Mouse (Mus musculus): ENCODE data around the gene Plaur.
A peak's percentile ranks its signal among the peaks of the same experiment; 100 is the strongest.

Plaur gene

DNA sequence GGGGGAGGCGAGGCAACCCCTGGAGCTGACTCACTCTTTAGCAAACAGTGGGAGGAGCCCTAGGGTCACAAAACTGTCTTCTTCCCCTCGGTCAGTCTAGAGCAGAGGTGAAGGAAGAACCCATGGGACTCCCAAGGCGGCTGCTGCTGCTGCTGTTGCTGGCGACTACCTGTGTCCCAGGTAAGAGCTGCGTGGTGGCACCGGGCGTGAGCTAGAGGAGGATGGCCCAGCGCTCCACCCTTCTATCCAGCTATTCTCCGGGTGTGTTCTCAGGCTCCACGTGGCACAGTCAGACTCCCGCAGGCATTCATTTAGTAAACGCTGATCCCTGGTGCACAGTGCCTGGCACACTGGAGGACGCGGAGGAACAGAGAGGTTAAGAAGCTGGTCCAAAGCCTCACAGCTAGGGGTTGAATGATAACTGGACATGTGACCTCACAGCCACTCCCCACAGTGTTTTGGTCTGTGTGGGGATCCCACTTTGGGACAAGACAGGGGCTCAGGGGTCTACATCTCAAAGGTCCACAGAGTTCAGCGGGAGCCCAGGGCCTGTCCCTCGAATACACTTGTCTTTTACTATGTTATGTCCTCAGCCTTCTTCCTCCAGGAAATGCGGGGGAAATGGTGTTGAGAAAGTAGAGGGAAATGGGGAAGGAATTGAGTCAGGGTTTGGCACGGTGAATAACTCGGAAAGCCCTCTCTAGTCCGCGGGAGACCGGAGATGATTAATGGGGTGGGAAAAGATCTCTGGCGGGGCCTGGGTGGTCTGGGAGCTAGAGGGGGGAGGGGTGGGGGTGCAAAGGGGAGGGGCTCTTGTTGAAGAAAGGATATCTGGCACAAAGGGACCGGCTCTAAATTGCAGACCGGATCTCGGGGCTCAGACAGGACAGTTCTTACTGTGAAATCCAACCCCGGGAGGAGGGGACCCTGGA, at the start of gene Plaur:
TSS of gene Plaur (plus strand) at position 97 of the 932 bp plus-strand sequence.
- DNase-seq = no peak

DNA sequence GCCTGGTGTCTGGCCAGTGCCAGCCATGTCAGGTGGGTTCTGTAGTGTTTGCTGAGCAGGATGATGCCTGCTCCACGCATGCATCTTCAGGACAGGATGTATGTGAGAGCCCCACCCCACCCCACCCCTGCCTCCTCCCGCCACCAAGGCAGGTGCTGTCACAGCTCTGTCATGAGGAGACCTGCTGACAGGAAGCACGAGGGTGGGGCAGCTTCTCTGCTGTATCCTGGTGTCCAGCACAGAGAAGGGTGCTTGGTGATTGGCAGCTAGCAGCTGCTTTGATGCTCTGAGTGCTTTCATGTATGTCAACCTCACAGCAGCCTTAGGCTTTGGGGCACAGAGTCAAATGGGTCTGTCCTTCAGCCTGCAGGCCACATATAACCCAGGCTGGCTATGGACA, 48.7 kb upstream of the Plaur start:
- DNase-seq = no peak

DNA sequence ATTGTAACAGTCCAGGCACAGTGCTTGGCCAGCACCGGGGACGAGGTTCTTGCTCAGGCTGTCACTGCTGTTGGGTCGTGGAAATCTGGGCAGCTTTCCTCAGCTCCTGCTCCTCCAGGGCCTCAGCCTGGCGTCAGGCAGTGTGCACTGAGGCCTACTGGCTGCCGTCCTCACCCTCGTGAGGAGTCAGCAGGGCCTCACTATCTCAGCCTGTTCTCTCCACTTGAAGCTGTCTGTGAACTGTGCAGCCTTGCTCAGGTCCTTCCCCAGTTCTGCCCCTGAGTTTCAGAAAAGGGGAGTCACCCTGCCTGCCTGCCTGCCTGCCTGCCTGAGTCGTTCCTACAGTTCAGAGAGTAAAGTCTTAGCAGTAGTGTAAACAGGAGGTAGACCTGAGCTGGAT, 47.0 kb upstream of the Plaur start:
- DNase-seq = no peak

DNA sequence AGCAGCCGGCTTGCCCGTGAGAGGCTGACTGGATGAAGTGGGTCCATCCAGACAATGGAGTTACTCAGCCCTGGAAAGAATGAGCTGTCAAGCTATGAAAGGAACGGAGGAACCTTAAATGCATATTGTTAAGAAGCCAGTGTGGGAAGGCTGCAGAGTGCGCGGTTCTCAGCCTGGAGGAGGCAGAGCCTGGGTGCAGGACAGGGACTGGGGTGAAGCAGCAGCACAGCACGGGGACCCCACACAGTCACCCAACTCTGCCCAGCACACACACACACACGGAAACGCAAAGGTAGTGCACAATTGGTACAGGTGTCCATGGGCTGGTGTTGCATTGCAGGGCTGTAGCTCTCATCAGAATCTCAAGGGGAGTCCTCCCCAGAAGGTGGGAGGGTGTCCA, 42.7 kb upstream of the Plaur start:
- DNase-seq = no peak

DNA sequence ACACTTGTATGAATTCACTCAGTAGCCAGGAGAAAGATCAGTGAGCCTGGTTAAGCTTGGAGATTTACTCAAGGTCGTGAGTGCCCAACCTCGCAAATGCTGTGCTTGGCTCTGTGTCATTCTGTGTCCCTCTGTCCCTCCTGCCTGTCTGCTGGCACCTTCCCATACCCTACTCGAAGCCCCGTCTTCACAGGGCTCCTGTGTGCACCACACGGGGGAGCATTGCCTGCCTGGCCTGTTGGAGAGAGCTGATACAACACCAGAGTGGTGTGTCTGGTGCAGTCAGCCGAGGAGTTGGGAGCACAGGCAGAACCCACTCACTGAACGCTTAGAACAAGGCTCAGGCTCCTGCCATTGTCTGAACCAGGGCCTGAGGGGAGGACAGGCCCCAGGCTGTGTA, 40.6 kb upstream of the Plaur start:
- no peak for DNase-seq

DNA sequence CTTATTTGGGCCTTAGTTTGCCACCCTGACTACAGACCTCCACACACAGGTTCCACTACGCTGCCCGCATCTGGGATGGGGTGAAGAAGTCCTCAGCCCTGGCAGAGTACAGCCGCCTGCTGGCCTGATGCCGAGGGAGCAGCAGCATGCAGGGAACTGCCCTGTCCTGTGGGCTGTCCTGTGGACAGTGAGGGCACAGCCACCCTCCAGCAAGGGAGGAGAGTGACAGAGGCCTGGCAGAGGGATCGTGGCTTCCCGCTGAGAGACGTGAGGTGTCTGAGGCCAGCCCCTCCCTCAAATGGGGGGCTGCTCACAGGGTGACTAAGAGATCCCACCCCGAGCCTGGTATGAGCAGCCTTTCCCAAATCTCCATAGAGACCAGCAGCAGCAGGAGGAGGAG, 40.0 kb upstream of the Plaur start:
- DNase-seq = peak; percentile 41 to 64

DNA sequence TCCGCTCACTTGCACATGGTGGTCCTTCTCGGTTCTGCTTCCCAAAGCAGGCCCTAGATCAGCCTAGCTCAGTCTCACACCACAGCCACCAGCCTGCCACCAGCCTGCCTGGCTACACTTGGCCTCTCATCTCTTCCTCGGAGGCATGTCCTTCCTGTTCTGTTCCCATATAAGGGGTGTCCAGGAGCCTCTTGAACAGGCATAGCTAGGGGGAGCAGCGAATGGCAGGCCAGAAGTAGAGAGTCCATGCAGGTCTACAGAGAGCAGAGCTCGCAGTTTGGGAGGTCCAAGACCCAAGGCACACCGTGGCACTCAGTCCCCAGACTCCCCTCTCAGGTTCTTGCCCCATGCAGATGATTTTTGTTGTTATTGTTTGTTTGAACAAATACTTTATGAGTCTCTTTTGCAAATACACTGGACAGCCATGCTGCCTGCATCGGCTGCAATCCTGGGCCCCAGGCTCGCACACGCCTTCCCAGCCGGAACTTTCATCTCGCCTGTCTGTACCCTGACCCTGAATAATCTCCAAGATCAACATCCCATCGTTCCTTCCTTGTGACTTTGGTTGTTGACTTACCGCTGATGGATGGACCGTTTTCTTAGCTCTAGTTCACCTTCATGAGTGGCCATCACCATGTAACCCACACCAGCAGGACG, 39.0 kb upstream of the Plaur start:
- DNase-seq = no peak

DNA sequence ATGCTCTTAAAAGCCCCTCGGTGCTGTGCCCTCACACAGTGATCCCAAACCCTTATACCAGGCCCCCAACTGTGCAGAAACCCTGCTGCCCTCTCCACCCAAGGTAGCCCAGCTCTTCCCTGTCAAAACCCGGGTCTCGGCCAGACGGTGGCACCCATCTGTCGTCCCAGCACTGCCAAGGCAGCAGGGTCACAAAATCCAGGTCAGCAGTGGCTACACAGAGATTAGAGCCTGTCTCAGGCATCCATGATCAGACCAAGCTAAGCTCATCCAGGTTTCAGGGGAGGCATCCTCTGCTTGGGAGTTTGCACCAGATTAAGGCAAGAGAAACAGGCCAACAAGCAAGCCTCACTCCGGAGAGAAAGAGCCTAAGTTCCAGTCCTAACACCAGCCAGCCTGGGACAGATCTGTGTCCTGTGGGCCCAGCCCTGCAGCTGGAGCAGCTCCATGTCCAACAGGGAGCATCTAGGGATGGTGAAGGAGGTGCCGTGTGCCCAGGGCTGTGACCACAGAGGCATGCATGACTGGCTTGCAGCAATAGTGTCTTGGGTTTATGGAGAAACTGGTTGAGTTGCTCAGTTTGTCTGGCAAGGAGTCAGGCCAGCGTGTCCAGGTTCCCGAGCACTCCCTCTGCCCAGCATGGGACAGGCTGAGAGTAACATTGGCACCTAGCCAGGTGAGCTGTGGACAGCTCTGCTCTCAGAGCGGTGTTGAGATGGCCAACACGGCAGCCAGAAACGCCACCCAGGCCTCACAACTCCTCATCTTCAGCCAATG, 38.1 kb upstream of the Plaur start:
- peak; percentile 77 to 82 for DNase-seq

DNA sequence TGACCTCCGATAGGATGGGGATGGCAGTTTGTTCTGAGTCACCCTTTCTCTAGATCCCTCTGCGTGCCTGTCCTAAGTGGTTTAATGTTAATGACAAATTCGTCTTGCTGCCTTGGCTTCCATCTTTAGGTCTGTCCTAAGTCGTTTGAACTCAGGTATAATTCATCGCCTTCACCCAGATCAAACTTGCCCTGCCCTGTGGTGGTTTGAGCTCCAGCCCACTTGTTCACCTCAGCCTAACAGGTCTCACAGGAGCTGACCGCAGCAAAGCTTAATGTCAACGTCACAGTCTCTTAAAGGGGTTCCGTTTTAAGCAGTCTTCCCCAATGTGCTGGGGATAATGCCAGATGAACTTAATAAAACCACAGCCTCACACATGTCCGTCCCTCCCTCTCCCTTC, 36.4 kb upstream of the Plaur start:
- no peak for DNase-seq

DNA sequence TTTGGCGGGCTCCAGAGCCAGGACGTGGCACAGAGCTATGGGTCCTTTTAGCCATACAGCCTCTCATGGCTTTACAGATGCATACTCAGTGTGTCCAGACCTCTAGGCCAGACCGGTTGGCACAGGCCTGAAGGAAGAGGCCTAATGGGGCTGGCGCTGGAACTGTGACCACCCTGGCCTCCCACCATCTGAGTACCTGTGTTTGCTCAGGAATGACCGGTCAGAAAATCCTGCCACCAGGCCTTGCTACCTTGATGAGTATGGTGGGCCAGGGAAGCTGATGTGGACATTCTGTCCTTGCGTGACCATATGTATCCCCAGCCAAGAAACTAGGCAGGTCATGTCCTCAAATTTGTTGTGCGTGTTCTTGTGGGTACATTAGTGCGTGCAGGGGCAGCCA, 35.1 kb upstream of the Plaur start:
- DNase-seq = no peak

DNA sequence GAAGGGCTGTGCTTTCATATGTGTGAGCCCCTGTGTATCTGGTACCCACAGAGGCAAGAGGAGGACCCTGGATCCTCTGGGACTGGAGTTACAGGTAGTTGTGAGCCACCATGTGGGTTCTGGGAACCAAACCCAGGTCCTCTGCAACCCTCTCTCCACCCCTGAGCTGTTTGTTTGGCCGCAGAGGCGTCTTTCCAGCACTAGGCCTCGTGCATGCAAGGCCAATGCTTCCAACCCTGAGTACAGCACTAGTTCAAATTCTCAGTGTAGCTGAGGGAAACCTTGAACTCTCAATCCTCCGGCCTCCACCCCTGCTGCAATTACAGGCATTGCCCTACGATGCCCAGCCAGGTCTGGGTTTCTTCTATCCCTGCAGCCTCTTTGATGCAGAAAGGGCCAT, 33.6 kb upstream of the Plaur start:
- no peak for DNase-seq

DNA sequence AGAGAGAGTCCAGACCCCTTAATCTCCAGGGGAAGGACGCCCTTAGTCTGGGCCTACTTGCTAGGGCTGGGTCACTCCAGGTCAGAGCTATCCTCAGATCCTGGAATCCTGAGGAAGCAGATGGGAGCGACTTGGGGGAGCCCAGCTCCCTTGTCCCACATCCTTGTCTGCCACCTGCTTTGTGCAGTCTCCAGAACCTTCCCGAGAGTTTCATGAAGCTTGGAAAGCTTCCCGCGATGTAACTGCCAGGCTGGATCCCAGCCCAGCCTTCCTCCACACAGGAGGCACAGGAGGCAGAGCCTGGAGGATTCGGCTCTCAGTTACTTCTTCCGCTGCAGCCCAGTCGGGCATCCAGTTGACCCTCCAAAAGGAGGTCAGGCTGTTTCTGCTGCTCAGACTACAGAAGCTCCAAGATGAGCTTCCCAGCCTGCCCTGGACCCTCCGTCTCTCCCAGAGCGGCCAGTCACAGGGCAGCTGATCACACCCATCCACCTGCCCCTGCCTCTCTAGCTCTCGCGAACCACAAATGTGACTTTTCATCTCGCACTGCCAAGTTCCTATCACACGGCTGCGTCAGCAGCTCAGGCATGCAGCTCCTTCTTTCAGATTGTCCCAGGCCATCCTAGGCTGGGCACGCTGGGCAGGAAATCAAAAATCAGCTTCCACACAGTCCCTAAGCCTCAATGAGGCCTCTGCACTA, 32.7 kb upstream of the Plaur start:
- peak; percentile 94 to 96 for DNase-seq

DNA sequence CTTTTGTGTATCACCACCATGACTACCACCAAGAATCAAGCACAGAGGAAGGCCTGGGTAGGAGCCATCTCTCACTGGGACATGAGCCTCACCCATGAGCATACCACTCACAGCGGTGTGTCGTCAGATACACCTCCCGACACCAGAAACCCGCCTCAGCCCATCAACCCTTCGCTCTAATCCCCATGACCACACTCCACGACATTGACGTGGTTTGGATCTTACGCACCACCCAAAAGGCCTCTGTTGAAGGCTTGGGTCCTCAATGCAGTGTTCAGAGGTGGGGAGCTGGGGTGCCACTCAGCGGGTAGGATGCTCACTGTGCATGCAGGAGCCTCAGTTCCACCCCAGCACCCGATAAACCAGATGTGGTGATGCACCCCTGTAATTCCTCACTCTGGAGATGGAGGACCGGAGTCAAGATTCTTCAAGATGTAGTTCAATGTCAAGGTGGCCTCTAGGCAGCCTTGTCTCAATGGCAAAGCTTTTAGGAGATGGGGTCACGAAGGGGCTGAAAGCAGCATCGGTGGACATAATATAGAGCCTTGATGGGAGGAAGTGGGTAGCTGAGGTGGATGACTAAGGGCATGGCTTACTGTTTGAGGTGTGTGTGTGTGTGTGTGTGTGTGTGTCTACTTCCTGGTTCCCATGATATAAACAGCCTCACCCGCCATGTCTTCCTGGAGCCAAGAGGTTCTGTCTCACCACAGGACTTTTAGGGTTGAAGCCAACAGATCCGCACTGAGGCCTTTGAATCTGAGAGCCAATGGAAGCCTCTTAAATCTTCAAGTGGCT, 31.5 kb upstream of the Plaur start:
- DNase-seq = no peak

DNA sequence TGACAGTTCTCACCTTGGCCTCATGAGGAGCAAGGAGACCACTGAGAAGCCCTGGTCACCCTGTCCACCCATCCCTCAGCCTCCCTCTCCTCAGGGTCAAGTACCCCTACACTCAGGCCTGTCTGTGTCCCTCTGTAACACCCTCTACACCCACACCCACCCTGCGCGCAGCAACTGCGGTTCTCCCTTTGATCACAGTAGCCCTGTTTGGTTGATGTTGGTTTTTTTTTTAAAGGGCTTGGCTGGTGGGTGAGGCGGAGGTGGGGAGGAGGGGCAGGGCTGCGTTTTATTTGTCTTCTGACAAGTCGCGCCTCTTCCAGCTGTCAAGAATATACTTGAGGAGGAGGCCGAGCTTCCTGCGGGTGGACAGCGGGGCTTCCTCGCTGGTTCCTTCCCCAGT, 30.6 kb upstream of the Plaur start:
- no peak for DNase-seq

DNA sequence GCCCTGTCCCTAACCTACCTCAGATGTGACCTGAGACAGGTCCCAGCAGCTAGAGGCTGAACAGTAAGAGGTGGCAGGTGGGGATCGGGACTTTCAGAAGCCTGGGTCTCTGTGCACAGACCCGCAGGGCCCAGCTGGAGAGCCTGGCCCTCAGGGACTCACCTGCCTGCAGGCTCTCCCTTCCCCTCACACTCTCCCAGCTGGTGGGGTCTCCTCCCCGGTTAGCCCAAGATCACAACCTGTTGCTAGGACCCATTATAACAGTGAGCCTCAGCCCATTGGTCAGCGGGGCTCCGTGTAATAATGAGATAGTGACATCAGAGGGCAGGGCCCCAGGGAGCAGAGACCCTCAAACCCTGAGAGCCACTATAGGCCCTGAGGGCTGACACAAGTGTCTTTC, 27.0 kb upstream of the Plaur start:
- DNase-seq = no peak

DNA sequence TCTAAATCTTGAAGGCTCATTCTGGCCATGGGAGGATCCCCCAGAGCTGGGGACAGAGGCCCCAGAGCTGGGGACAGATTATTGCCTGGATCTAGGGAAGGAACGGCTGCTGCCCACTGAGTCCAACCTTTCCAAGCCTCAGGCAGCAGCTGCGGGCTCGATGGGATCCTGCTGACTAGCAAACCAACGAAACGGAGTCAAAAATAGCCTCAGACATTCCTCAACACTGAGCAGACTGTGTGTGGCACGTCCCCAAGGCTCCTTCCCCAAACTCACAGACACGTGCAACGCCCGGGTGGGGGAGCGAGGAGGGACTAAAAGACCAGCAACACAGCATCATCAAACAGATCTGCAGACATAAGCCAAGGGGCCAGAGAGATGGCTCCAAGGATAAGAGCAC, 24.3 kb upstream of the Plaur start:
- DNase-seq = peak; percentile 54 to 61

DNA sequence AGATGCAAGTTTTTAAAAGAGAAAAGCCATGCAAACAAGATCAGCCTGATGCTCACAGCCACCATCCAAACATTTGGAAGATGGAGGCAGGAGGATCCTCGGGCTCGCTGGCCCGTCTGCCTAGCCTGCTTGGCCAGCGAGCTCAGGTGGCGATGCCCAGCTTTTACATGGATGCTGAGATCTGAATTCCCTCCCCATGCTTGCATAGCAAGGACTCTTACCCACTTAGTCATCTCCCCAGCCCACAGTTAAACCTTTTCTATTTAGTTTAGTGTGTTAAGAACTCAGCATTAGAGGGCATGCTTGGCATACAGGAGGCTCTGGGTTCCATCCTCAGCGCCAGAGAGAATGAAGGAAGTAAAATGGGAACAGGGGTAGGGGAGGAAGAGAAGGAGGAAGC, 23.1 kb upstream of the Plaur start:
- DNase-seq = no peak

DNA sequence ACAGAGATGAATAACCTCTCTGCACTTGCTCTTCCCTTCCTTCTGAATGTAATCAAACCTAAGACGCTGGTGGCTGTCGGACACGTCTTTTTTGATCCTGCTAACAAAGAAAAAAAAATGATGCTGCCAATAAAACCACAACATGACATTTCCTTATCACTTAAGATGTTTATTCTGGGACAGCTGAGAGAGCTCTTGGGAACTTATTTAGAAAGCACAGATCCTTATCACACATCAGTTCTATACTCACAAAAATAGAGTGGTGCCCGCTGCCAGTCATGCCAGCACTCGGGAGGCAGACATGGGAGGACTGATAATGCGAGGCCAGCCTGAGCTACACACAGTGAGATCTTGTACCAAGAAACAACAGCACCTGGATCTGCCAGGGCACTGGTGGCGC, 22.4 kb upstream of the Plaur start:
- no peak for DNase-seq

DNA sequence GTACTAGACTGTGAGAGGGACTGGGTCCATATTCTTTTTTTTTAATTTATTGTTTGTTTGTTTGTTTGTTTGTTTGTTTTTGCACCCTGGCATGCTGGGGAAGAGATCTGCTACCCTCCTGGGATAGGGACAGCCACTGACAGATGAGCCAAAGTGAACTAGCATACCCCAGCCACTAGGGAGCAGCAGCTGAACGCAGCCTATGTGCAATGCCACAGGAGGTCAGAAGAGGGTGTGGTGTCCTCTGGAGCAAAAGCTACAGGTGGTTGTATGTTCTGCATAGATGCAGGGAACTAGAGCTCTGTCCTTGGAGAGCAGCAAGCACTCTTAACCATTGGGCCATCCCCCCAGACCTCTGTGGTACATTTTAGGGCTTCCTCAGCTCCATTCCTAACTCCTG, 20.5 kb upstream of the Plaur start:
- peak; percentile 69 to 71 for DNase-seq

DNA sequence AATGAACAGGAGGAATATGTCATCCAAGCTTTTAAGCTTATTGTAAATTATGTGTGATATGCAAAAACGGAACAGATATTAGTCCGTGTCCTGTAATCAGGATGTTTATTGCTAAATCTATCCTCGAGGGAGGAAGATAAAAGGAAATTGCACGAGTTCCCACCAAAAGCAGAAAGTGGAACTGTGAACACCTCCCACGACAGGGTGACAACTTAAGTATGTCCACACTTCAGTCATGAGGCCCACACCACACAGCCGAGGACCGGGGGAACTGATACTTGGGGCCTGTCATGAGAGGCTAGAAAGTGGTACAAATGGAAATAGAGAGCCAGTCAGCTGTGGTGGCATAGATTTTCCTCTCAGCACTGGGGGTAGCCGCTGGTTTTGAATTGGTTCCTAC, 20.0 kb upstream of the Plaur start:
- no peak for DNase-seq

DNA sequence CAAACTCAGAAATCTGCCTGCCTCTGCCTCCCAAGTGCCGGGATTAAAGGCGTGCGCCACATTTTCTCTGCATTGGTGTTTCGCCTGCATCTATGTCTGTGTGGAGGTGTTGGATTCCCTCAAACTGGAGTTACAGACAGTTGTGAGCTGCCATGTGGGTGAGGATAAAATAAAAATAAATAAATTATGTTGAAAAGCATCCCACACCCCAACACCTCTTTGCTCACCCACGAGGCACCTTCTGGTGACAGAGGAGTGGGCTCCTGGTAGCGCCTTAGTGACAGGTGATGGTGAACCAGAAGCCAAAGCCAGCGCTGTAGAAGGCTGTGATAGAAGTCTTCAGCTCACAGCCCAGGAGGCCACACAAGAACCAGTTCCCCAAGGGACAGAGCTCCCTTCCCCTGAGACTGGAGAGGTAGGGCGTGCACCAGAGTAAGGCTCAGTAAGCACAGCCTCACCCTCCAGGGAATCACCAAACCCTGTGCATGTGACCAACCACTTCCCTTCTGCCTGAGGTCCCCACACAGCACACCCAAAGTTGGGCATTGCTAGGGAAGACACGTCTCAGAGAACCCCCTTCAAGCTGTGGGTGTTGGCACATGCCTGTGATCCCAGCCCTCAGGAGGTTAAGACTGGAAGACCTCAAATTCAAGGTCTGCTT, 16.9 kb upstream of the Plaur start:
- DNase-seq = no peak
